Mouse (Mus musculus) layer of hippocampus, adult 6 months (tissue): ENCODE results near the gene Smug1. TPM values are rescaled to one million over a fixed set of nuclear protein-coding genes. Genes with fewer than 3 reads are reported as not detected.

Experiments
- long read RNA-seq, 2 experiments: library from polyadenylated mRNA; unstranded; transcript quantifications; one replicate each; pipeline ENCODE4 v2.0.0; 2019 to 2020
- polyA plus RNA-seq: library from polyadenylated mRNA; unstranded; fragments of <200 nt; fragmentation: Nextera tagmentation; gene quantifications from 2 replicates; pipeline ENCODE4 v1.2.3, GENCODE M21; 2021

Gene Smug1
- 7.3 and 7.7 TPM in 2 replicates for polyA plus RNA-seq
- long read RNA-seq, experiment 1, partial matches to known transcripts, result 2 of 12 reads
- long read RNA-seq, experiment 1, other reads (novel, unspliced or antisense), result 5 of 12 reads
- long read RNA-seq, experiment 2, transcript Smug1-206 (3 exons, 491 nt), result major isoform, 40 of 54 reads
- long read RNA-seq, experiment 2, partial matches to known transcripts, result 6 of 54 reads
- long read RNA-seq, experiment 2, other reads (novel, unspliced or antisense), result 7 of 54 reads

GRCm38 (mm10) chr15:103167042-103167615 is at the start of gene Smug1:
TSS of gene Smug1 (minus strand) at chr15:103167092.

Other genes with a start within 250 kb of the Smug1 start
- gene Hoxc13, start 246.0 kb downstream of the Smug1 start, polyA plus RNA-seq, result not detected in 2 replicates
- not detected in 2 replicates for gene Hoxc12, start 230.3 kb downstream of the Smug1 start, polyA plus RNA-seq
- gene Hoxc11, start 212.7 kb downstream of the Smug1 start, polyA plus RNA-seq, result not detected in 2 replicates
- gene Hoxc10, start 200.3 kb downstream of the Smug1 start, polyA plus RNA-seq, result not detected in 2 replicates
- not detected in 2 replicates for gene Hoxc5, start 199.6 kb downstream of the Smug1 start, polyA plus RNA-seq
- gene Hoxc9, start 190.7 kb downstream of the Smug1 start, polyA plus RNA-seq, result not detected in 2 replicates
- not detected in 2 replicates for gene Hoxc8, start 176.5 kb downstream of the Smug1 start, polyA plus RNA-seq
- not detected in 2 replicates for gene Hoxc6, start 168.8 kb downstream of the Smug1 start, polyA plus RNA-seq
- gene Hoxc4, start 148.2 kb downstream of the Smug1 start, polyA plus RNA-seq, result not detected in 2 replicates
- gene Cbx5, start 72.7 kb upstream of the Smug1 start, polyA plus RNA-seq, result 84.7 and 97.7 TPM in 2 replicates
- gene Hnrnpa1, start 73.3 kb upstream of the Smug1 start, polyA plus RNA-seq, result 214 and 277 TPM in 2 replicates
- gene Nfe2, start 91.3 kb upstream of the Smug1 start, polyA plus RNA-seq, result not detected in 2 replicates
- 130 and 134 TPM in 2 replicates for gene Copz1, start 105.6 kb upstream of the Smug1 start, polyA plus RNA-seq
- 1.5 and 1.7 TPM in 2 replicates for gene Gpr84, start 143.5 kb upstream of the Smug1 start, polyA plus RNA-seq
- 16.1 and 20.8 TPM in 2 replicates for gene Zfp385a, start 173.0 kb upstream of the Smug1 start, polyA plus RNA-seq
- 0.51 and 0.52 TPM in 2 replicates for gene Itga5, start 199.7 kb upstream of the Smug1 start, polyA plus RNA-seq